Mouse (Mus musculus): ENCODE results near the gene Fmo2.

- TF ChIP-seq CTCF (IDR thresholded peaks at IDR 0.05; ENCODE audit: insufficient read depth, low read length) (no peak), POLR2A (IDR thresholded peaks at IDR 0.05; ENCODE audit: borderline replicate concordance, extremely low read depth, low read depth, low read length) (no peak)
Observed at GRCm38 (mm10) chr1:162831838-162832573, 66.5 kb downstream of the Fmo2 start.

Data from lung, adult 2 months (tissue).